Mouse (Mus musculus): ENCODE data around the gene Tlx2. TPM values are rescaled to one million over a fixed set of nuclear protein-coding genes. Genes with fewer than 3 reads are reported as not detected.

Tlx2 gene
- polyA plus RNA-seq, 1 experiment from 2014 or later, result not detected

GRCm38 (mm10) chr6:83087205-83087925 is 17.3 kb upstream of the Tlx2 start:
- Histone ChIP-seq H3K4me1 (peaks cover 32% of the 10 kb centered on the region), H3K27me3 (peaks cover 81% of the 10 kb centered on the region), H3K4me3 (peak overlapping the region; percentile 24), H3K4me2 (peak overlapping the region; percentile 39), H3K9ac (0 out of 2 replicates have a peak overlapping the region, but pooled peaks have one; percentile 11), H3K36me3 (0 out of 2 replicates have a peak, but pooled peaks cover 2% of the 10 kb centered on the region), H3K27ac (no peak overlapping the region), H3K9me3 (no peaks in the 10 kb centered on the region)
- ATAC-seq (ENCODE audit: insufficient number of reproducible peaks, low FRiP score, low TSS enrichment, low read depth), result no peak
- WGBS, result 3% methylated on average over 47 of the region's 47 CpGs

DNA sequence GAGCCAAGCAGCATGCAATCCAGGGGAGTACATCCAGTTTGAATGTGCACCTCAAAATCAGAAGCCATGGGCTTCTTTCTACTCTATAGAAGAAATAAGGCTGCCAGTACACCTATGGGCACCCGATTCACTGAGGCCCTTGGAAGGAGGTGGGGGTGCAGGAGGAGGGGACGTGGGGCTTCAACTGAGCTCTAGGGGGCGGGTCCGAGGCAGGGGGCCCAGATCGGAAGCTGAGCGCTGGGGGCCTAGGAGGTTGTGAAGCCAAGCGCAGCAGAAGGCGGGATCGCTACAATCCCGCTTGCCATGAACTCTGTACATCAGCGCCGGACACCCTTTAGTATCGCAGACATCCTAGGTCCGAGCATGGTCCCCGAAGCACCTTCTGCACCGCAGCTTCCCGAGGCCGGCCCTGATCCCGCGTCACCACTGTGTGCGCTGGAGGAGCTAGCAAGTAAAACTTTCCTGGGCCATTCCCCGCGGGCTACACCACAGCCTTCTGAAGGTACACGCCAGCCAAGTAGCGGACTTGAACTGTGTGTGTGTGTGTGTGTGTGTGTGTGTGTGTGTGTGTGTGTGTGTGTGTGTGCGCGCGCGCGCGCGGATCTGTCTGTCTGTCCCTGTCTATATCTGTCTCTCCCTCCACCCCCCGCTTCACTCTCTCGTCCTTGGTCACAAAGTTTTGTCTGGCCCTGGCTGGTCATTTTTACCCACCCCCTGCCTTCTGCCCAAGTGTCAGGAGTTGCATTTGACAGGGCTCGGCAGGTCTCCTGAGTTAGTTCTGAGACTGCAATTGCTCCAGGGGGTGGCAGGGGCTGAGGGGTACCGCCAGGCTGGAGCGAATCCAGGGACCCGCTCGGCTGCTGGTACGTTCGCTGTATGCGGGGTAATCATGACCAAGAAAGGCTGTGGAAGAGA is 16.3 kb upstream of the Tlx2 start, which contains the start of gene Lbx2:
TSS of gene Lbx2 (plus strand) at position 247 of the 915 bp plus-strand sequence.
- Histone ChIP-seq H3K36me3 (peaks cover 11% of the 10 kb centered on the region), H3K27ac (no peak within 1 kb of the TSS), H3K27me3 (peaks cover 82% of the 10 kb centered on the region), H3K9ac (no peak within 1 kb of the TSS), H3K4me3 (peak within 1 kb of the TSS; percentile 24), H3K4me1 (peaks cover 32% of the 10 kb centered on the region), H3K4me2 (peak within 1 kb of the TSS; percentile 47), H3K9me3 (no peaks in the 10 kb centered on the region)
- WGBS, result 3% methylated on average over 40 of the region's 42 CpGs
- no peak for ATAC-seq (ENCODE audit: insufficient number of reproducible peaks, low FRiP score, low TSS enrichment, low read depth)

GRCm38 (mm10) chr6:83084477-83084876 is 14.4 kb upstream of the Tlx2 start:
- H3K4me2 ChIP-seq, result no peak overlapping the region
- no peak overlapping the region for H3K27ac ChIP-seq
- H3K4me3 ChIP-seq, result no peak overlapping the region
- WGBS, result 6% methylated on average over 6 of the region's 6 CpGs
- H3K4me1 ChIP-seq, result peaks cover 33% of the 10 kb centered on the region
- ATAC-seq (ENCODE audit: insufficient number of reproducible peaks, low FRiP score, low TSS enrichment, low read depth), result no peak
- H3K9ac ChIP-seq, result no peak overlapping the region
- peaks cover 65% of the 10 kb centered on the region for H3K27me3 ChIP-seq
- H3K9me3 ChIP-seq, result no peaks in the 10 kb centered on the region
- peaks cover 28% of the 10 kb centered on the region for H3K36me3 ChIP-seq

- 0 out of 2 replicates have a peak overlapping the region, but pooled peaks have one; percentile 4 for H3K9ac ChIP-seq
- WGBS, result 26% methylated on average over 5 of the region's 5 CpGs
- no peak for ATAC-seq (ENCODE audit: insufficient number of reproducible peaks, low FRiP score, low TSS enrichment, low read depth)
- peaks cover 58% of the 10 kb centered on the region for H3K27me3 ChIP-seq
- no peak overlapping the region for H3K27ac ChIP-seq
- H3K9me3 ChIP-seq, result no peaks in the 10 kb centered on the region
- no peak overlapping the region for H3K4me3 ChIP-seq
- H3K36me3 ChIP-seq, result peaks cover 28% of the 10 kb centered on the region
- peaks cover 41% of the 10 kb centered on the region for H3K4me1 ChIP-seq
- no peak overlapping the region for H3K4me2 ChIP-seq
Observed at GRCm38 (mm10) chr6:83083497-83083896, 13.4 kb upstream of the Tlx2 start.

DNA sequence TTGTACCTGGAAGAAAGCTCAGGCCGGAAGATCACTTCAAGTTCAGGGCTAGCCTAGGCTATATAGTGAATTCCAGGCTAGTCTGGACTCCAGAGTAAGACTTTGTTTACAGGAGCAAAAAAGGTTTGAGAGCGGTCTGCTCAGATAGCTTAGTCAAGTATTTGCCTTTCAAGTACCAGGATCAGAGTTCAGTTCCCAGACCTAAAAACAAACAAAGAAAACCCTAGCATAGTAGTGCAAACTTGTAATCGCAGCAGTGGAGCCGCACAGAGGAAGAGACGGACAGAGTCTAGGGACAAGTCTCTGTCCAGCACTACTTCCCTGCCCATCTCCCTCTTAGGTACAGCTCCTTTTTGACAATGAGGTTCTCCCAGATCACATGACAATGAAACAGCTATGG is 10.1 kb upstream of the Tlx2 start:
- peaks cover 28% of the 10 kb centered on the region for H3K36me3 ChIP-seq
- no peak overlapping the region for H3K4me2 ChIP-seq
- H3K9ac ChIP-seq, result no peak overlapping the region
- 93% methylated on average over 5 of the region's 5 CpGs for WGBS
- no peaks in the 10 kb centered on the region for H3K9me3 ChIP-seq
- no peak overlapping the region for H3K4me3 ChIP-seq
- peaks cover 42% of the 10 kb centered on the region for H3K27me3 ChIP-seq
- no peak for ATAC-seq (ENCODE audit: insufficient number of reproducible peaks, low FRiP score, low TSS enrichment, low read depth)
- H3K4me1 ChIP-seq, result peaks cover 23% of the 10 kb centered on the region
- no peak overlapping the region for H3K27ac ChIP-seq

- H3K9ac ChIP-seq, result peak overlapping the region; percentile 71
- peak overlapping the region; percentile 96 for H3K4me2 ChIP-seq
- peaks cover 28% of the 10 kb centered on the region for H3K36me3 ChIP-seq
- H3K27ac ChIP-seq, result peak overlapping the region; percentile 92
- H3K4me1 ChIP-seq, result peaks cover 16% of the 10 kb centered on the region
- ATAC-seq (ENCODE audit: insufficient number of reproducible peaks, low FRiP score, low TSS enrichment, low read depth), result peak; percentile 90
- H3K4me3 ChIP-seq, result peak overlapping the region; percentile 74
- H3K9me3 ChIP-seq, result no peaks in the 10 kb centered on the region
- H3K27me3 ChIP-seq, result peaks cover 42% of the 10 kb centered on the region
- WGBS, result under 1% methylated on average over 46 of the region's 46 CpGs
Observed at GRCm38 (mm10) chr6:83078324-83078858, 8.3 kb upstream of the Tlx2 start.

GRCm38 (mm10) chr6:83077630-83078323 is 7.7 kb upstream of the Tlx2 start, which contains the start of gene Pcgf1:
Gene Pcgf1, plus strand, starts transcription at chr6:83077869.
- peaks cover 43% of the 10 kb centered on the region for H3K27me3 ChIP-seq
- WGBS, result under 1% methylated on average over 54 of the region's 54 CpGs

GRCm38 (mm10) chr6:83074979-83075378 is 4.9 kb upstream of the Tlx2 start:
- Histone ChIP-seq H3K4me3 (no peak overlapping the region), H3K4me1 (peaks cover 32% of the 10 kb centered on the region), H3K36me3 (peaks cover 5% of the 10 kb centered on the region; the same call in 1 of the 2 replicates), H3K9me3 (no peaks in the 10 kb centered on the region), H3K27me3 (peaks cover 65% of the 10 kb centered on the region), H3K27ac (no peak overlapping the region), H3K4me2 (no peak overlapping the region), H3K9ac (no peak overlapping the region)
- ATAC-seq (ENCODE audit: insufficient number of reproducible peaks, low FRiP score, low TSS enrichment, low read depth), result no peak
- 26% methylated on average over 2 of the region's 2 CpGs for WGBS

More at GRCm38 (mm10) chr6:83077630-83078323, 7.7 kb upstream of the Tlx2 start, which contains the start of gene Pcgf1:
- ATAC-seq (ENCODE audit: insufficient number of reproducible peaks, low FRiP score, low TSS enrichment, low read depth), result peak; percentile 50
- H3K9ac ChIP-seq, result peak within 1 kb of the TSS; percentile 71
- H3K27ac ChIP-seq, result peak within 1 kb of the TSS; percentile 92
- H3K4me3 ChIP-seq, result peak within 1 kb of the TSS; percentile 74
- peak within 1 kb of the TSS; percentile 96 for H3K4me2 ChIP-seq
- H3K4me1 ChIP-seq, result peaks cover 16% of the 10 kb centered on the region
- H3K36me3 ChIP-seq, result peaks cover 28% of the 10 kb centered on the region
- no peaks in the 10 kb centered on the region for H3K9me3 ChIP-seq

GRCm38 (mm10) chr6:83071220-83071619 is 1.1 kb upstream of the Tlx2 start:
- Histone ChIP-seq H3K9ac (no peak overlapping the region), H3K36me3 (no peaks in the 10 kb centered on the region), H3K4me3 (peak overlapping the region; percentile 7; the same call in 1 of the 2 replicates), H3K4me2 (0 out of 2 replicates have a peak overlapping the region, but pooled peaks have one; percentile 0), H3K27me3 (peaks cover 99% of the 10 kb centered on the region), H3K4me1 (peaks cover 32% of the 10 kb centered on the region), H3K27ac (no peak overlapping the region), H3K9me3 (no peaks in the 10 kb centered on the region)
- peak; percentile 42 for ATAC-seq (ENCODE audit: insufficient number of reproducible peaks, low FRiP score, low TSS enrichment, low read depth)
- WGBS, result under 1% methylated on average over 23 of the region's 24 CpGs

GRCm38 (mm10) chr6:83070311-83071219 is 472 bp upstream of the Tlx2 start:
- Histone ChIP-seq H3K4me1 (peaks cover 32% of the 10 kb centered on the region), H3K4me3 (peak overlapping the region; percentile 25), H3K9me3 (no peaks in the 10 kb centered on the region), H3K27me3 (peaks cover 99% of the 10 kb centered on the region), H3K4me2 (peak overlapping the region; percentile 36), H3K27ac (no peak overlapping the region), H3K9ac (no peak overlapping the region), H3K36me3 (no peaks in the 10 kb centered on the region)
- ATAC-seq (ENCODE audit: insufficient number of reproducible peaks, low FRiP score, low TSS enrichment, low read depth), result no peak
- WGBS, result 1% methylated on average over 57 of the region's 58 CpGs

All from limb, embryonic 15.5 days (tissue).